Mouse (Mus musculus) neural tube, embryonic 13.5 days (tissue): Measurements from ENCODE around the gene Nbea. TPM values are rescaled to one million over a fixed set of nuclear protein-coding genes. Genes with fewer than 3 reads are reported as not detected.

Source experiments
- ATAC-seq: fragments of 200-750 bp; cut with Nextera tagmentation; 2 replicates; pipeline ENCODE4 v1.8.0; 2017; ENCODE audit warnings: low read depth, mild to moderate bottlenecking, moderate TSS enrichment, moderate library complexity
- H3K27ac ChIP-seq: fragments of 300-500 bp; sonication (generic); replicated peaks from 2 replicates; pipeline ENCODE4 v1.5.1; 2015; ENCODE audit warnings: moderate library complexity, mild to moderate bottlenecking, inconsistent platforms
- H3K27me3 ChIP-seq: fragments of 300-500 bp; sonication (generic); 2 replicates; pipeline ENCODE4 v1.6.1; 2015; ENCODE audit warnings: mild to moderate bottlenecking, inconsistent platforms
- H3K36me3 ChIP-seq: fragments of 300-500 bp; sonication (generic); 2 replicates; pipeline ENCODE4 v1.6.1; 2015; ENCODE audit warnings: mild to moderate bottlenecking, inconsistent platforms
- H3K4me1 ChIP-seq: fragments of 300-500 bp; sonication (generic); replicated peaks from 2 replicates; pipeline ENCODE4 v1.6.1; 2015; ENCODE audit warnings: inconsistent platforms
- H3K4me2 ChIP-seq: fragments of 300-500 bp; sonication (generic); 2 replicates; pipeline ENCODE4 v1.6.1; 2015; ENCODE audit warnings: inconsistent platforms, mild to moderate bottlenecking, moderate library complexity
- H3K4me3 ChIP-seq: fragments of 300-500 bp; sonication (generic); 2 replicates; pipeline ENCODE4 v1.5.1; 2015; ENCODE audit warnings: mild to moderate bottlenecking, inconsistent platforms
- H3K9ac ChIP-seq: fragments of 300-500 bp; sonication (generic); 2 replicates; pipeline ENCODE4 v1.6.1; 2015; ENCODE audit warnings: moderate library complexity, mild to moderate bottlenecking, inconsistent platforms
- H3K9me3 ChIP-seq: fragments of 300-500 bp; sonication (generic); 2 replicates; pipeline ENCODE4 v1.6.1; 2016; ENCODE audit warnings: inconsistent platforms
- WGBS: fragments of 180-500 bp; shearing (Covaris S2); methylation state at CpG from one replicate; pipeline ENCODE4 v1.1.7; 2015; 5-methylcytosine and 5-hydroxymethylcytosine counted together
- polyA plus RNA-seq: library from polyadenylated mRNA; unstranded; fragments of >200 nt; fragmentation: Nextera tagmentation; extraction: Ambion mirVana; gene quantifications from 2 replicates; pipeline ENCODE4 v1.2.1, GENCODE M21; 2015

The Nbea gene
- polyA plus RNA-seq, 1 experiment from 2014 or later, result 51.3 TPM

- no peak overlapping the region for H3K4me2 ChIP-seq
- no peak overlapping the region for H3K27ac ChIP-seq
- H3K4me3 ChIP-seq, result no peak overlapping the region
- no peaks in the 10 kb centered on the region for H3K27me3 ChIP-seq
- H3K36me3 ChIP-seq, result no peaks in the 10 kb centered on the region
- 74% methylated on average over 2 of the region's 2 CpGs for WGBS
- H3K9me3 ChIP-seq, result no peaks in the 10 kb centered on the region
- no peak overlapping the region for H3K9ac ChIP-seq
- ATAC-seq, result no peak
- H3K4me1 ChIP-seq, result no peaks in the 10 kb centered on the region
Observed at GRCm38 (mm10) chr3:55887829-55888210, 295.7 kb downstream of the Nbea start.

GRCm38 (mm10) chr3:55887193-55887828, 296.2 kb downstream of the Nbea start:
- no peak overlapping the region for H3K4me2 ChIP-seq
- H3K27me3 ChIP-seq, result no peaks in the 10 kb centered on the region
- no peak overlapping the region for H3K27ac ChIP-seq
- H3K4me1 ChIP-seq, result no peaks in the 10 kb centered on the region
- no peak for ATAC-seq
- 62% methylated on average over 10 of the region's 10 CpGs for WGBS
- no peak overlapping the region for H3K4me3 ChIP-seq
- no peak overlapping the region for H3K9ac ChIP-seq
- no peaks in the 10 kb centered on the region for H3K36me3 ChIP-seq
- no peaks in the 10 kb centered on the region for H3K9me3 ChIP-seq

GRCm38 (mm10) chr3:55872944-55873924, 310.3 kb downstream of the Nbea start:
- H3K27ac ChIP-seq, result 0 out of 2 replicates have a peak overlapping the region, but pooled peaks have one; percentile 38
- H3K36me3 ChIP-seq, result no peaks in the 10 kb centered on the region; the same call in 1 of the 2 replicates
- no peaks in the 10 kb centered on the region for H3K4me1 ChIP-seq
- 56% methylated on average over 5 of the region's 5 CpGs for WGBS
- H3K9me3 ChIP-seq, result no peaks in the 10 kb centered on the region
- H3K27me3 ChIP-seq, result no peaks in the 10 kb centered on the region
- H3K4me2 ChIP-seq, result no peak overlapping the region
- no peak overlapping the region for H3K4me3 ChIP-seq
- no peak overlapping the region for H3K9ac ChIP-seq
- peak; percentile 65; the same call in 1 of the 2 replicates for ATAC-seq

GRCm38 (mm10) chr3:55852488-55852887, 331.0 kb downstream of the Nbea start:
- no peaks in the 10 kb centered on the region for H3K27me3 ChIP-seq
- WGBS, result 92% methylated on average over 7 of the region's 7 CpGs
- no peaks in the 10 kb centered on the region for H3K4me1 ChIP-seq
- no peak overlapping the region for H3K4me3 ChIP-seq
- H3K9ac ChIP-seq, result no peak overlapping the region
- no peak overlapping the region for H3K27ac ChIP-seq
- no peak for ATAC-seq
- peaks cover 22% of the 10 kb centered on the region for H3K36me3 ChIP-seq
- no peak overlapping the region for H3K4me2 ChIP-seq
- H3K9me3 ChIP-seq, result no peaks in the 10 kb centered on the region

GRCm38 (mm10) chr3:55847115-55847514, 336.4 kb downstream of the Nbea start:
- Histone ChIP-seq H3K36me3 (peaks cover 12% of the 10 kb centered on the region), H3K4me3 (no peak overlapping the region), H3K4me2 (no peak overlapping the region), H3K27me3 (no peaks in the 10 kb centered on the region), H3K4me1 (no peaks in the 10 kb centered on the region), H3K9me3 (no peaks in the 10 kb centered on the region), H3K9ac (no peak overlapping the region), H3K27ac (no peak overlapping the region)
- ATAC-seq, result no peak
- 88% methylated on average over 1 of the region's 1 CpGs for WGBS

- Histone ChIP-seq H3K27me3 (no peaks in the 10 kb centered on the region), H3K4me2 (no peak overlapping the region), H3K27ac (no peak overlapping the region), H3K9ac (no peak overlapping the region), H3K4me1 (no peaks in the 10 kb centered on the region), H3K36me3 (no peaks in the 10 kb centered on the region), H3K9me3 (no peaks in the 10 kb centered on the region), H3K4me3 (no peak overlapping the region)
- 91% methylated on average over 3 of the region's 3 CpGs for WGBS
- ATAC-seq, result no peak
Observed at GRCm38 (mm10) chr3:55837188-55837587, 346.3 kb downstream of the Nbea start.

- Histone ChIP-seq H3K36me3 (no peaks in the 10 kb centered on the region), H3K4me2 (no peak overlapping the region), H3K27ac (no peak overlapping the region), H3K4me3 (no peak overlapping the region), H3K9me3 (no peaks in the 10 kb centered on the region), H3K27me3 (no peaks in the 10 kb centered on the region), H3K9ac (no peak overlapping the region), H3K4me1 (peaks cover 5% of the 10 kb centered on the region)
- ATAC-seq, result no peak
- 68% methylated on average over 4 of the region's 4 CpGs for WGBS
Observed at GRCm38 (mm10) chr3:55835207-55835606, 348.3 kb downstream of the Nbea start.

- Histone ChIP-seq H3K9me3 (no peaks in the 10 kb centered on the region), H3K9ac (no peak overlapping the region), H3K4me3 (no peak overlapping the region), H3K27ac (peak overlapping the region; percentile 59; the same call in 1 of the 2 replicates), H3K27me3 (no peaks in the 10 kb centered on the region), H3K4me2 (no peak overlapping the region), H3K36me3 (no peaks in the 10 kb centered on the region), H3K4me1 (peaks cover 32% of the 10 kb centered on the region)
- 35% methylated on average over 5 of the region's 5 CpGs for WGBS
- ATAC-seq, result peak; percentile 48
Observed at GRCm38 (mm10) chr3:55830226-55830625, 353.3 kb downstream of the Nbea start.

GRCm38 (mm10) chr3:55828481-55829256, 354.8 kb downstream of the Nbea start:
- no peak overlapping the region for H3K4me3 ChIP-seq

GRCm38 (mm10) chr3:55824864-55825263, 358.6 kb downstream of the Nbea start:
- ATAC-seq, result peak; percentile 66; the same call in 1 of the 2 replicates
- 46% methylated on average over 3 of the region's 3 CpGs for WGBS
- H3K27ac ChIP-seq, result peak overlapping the region; percentile 53

More at GRCm38 (mm10) chr3:55828481-55829256, 354.8 kb downstream of the Nbea start:
- no peak overlapping the region for H3K9ac ChIP-seq
- WGBS, result 32% methylated on average over 10 of the region's 10 CpGs
- H3K4me2 ChIP-seq, result no peak overlapping the region
- no peak for ATAC-seq
- H3K9me3 ChIP-seq, result no peaks in the 10 kb centered on the region
- H3K36me3 ChIP-seq, result no peaks in the 10 kb centered on the region
- H3K27me3 ChIP-seq, result no peaks in the 10 kb centered on the region
- H3K4me1 ChIP-seq, result peaks cover 37% of the 10 kb centered on the region
- peak overlapping the region; percentile 65 for H3K27ac ChIP-seq

GRCm38 (mm10) chr3:55819598-55819997, 363.9 kb downstream of the Nbea start:
- H3K36me3 ChIP-seq, result peaks cover 15% of the 10 kb centered on the region; the same call in 1 of the 2 replicates
- H3K9ac ChIP-seq, result no peak overlapping the region
- H3K27me3 ChIP-seq, result no peaks in the 10 kb centered on the region
- no peak overlapping the region for H3K4me2 ChIP-seq
- H3K4me3 ChIP-seq, result no peak overlapping the region
- H3K27ac ChIP-seq, result no peak overlapping the region
- H3K9me3 ChIP-seq, result no peaks in the 10 kb centered on the region
- peak; percentile 54; the same call in 1 of the 2 replicates for ATAC-seq
- peaks cover 6% of the 10 kb centered on the region for H3K4me1 ChIP-seq

More at GRCm38 (mm10) chr3:55824864-55825263, 358.6 kb downstream of the Nbea start:
- Histone ChIP-seq H3K36me3 (0 out of 2 replicates have a peak, but pooled peaks cover 7% of the 10 kb centered on the region), H3K9ac (no peak overlapping the region), H3K4me1 (peaks cover 29% of the 10 kb centered on the region), H3K9me3 (no peaks in the 10 kb centered on the region), H3K27me3 (no peaks in the 10 kb centered on the region), H3K4me2 (no peak overlapping the region), H3K4me3 (no peak overlapping the region)
